Mouse (Mus musculus) embryonic facial prominence, embryonic 11.5 days (tissue): ENCODE results near the gene Naa35. TPM values are rescaled to one million over a fixed set of nuclear protein-coding genes. Genes with fewer than 3 reads are reported as not detected.

ENCODE experiments used
- ATAC-seq: fragments of 200-750 bp; cut with Nextera tagmentation; replicated peaks from 2 replicates; pipeline ENCODE4 v1.8.0; 2017; ENCODE audit warnings: low read depth; ENCODE audit not compliant: insufficient number of reproducible peaks, low FRiP score, low TSS enrichment
- DNase-seq: peaks from one replicate; pipeline ENCODE4 v3.0.0-alpha.2; 2015; ENCODE audit warnings: low spot score
- H3K27ac ChIP-seq: fragments of 300-500 bp; sonication (generic); replicated peaks from 2 replicates; pipeline ENCODE4 v1.5.1; 2014; ENCODE audit warnings: mild to moderate bottlenecking, low read depth, low read length, control low read depth
- H3K27me3 ChIP-seq: fragments of 300-500 bp; sonication (generic); 2 replicates; pipeline ENCODE4 v1.6.1; 2014; ENCODE audit warnings: mild to moderate bottlenecking, low read length, moderate library complexity, mixed read lengths; ENCODE audit not compliant: control insufficient read depth, insufficient read depth
- H3K36me3 ChIP-seq: fragments of 300-500 bp; sonication (generic); replicated peaks from 2 replicates; pipeline ENCODE4 v1.6.1; 2014; ENCODE audit warnings: low read depth, mild to moderate bottlenecking, low read length, moderate library complexity, mixed read lengths; ENCODE audit not compliant: control insufficient read depth, insufficient read depth
- H3K4me1 ChIP-seq: fragments of 300-500 bp; sonication (generic); 2 replicates; pipeline ENCODE4 v1.6.1; 2014; ENCODE audit warnings: low read length, mixed read lengths; ENCODE audit not compliant: control insufficient read depth, insufficient read depth
- H3K4me2 ChIP-seq: fragments of 300-500 bp; sonication (generic); 2 replicates; pipeline ENCODE4 v1.6.1; 2014; ENCODE audit warnings: low read depth, mild to moderate bottlenecking, control low read depth, low read length, moderate library complexity
- H3K4me3 ChIP-seq: fragments of 300-500 bp; sonication (generic); 2 replicates; pipeline ENCODE4 v1.5.1; 2014; ENCODE audit warnings: low read depth, low read length, control low read depth
- H3K9ac ChIP-seq: fragments of 300-500 bp; sonication (generic); replicated peaks from 2 replicates; pipeline ENCODE4 v1.6.1; 2014; ENCODE audit warnings: mild to moderate bottlenecking, control low read depth, low read length
- H3K9me3 ChIP-seq: fragments of 300-500 bp; sonication (generic); replicated peaks from 2 replicates; pipeline ENCODE4 v1.6.1; 2016; ENCODE audit warnings: mild to moderate bottlenecking, low read length, inconsistent platforms, mixed read lengths; ENCODE audit not compliant: control insufficient read depth
- WGBS: fragments of 180-500 bp; shearing (Covaris S2); extraction: QIAGEN DNeasy Blood & Tissue Kit; methylation state at CpG from one replicate; pipeline ENCODE4 v1.1.7; 2014; 5-methylcytosine and 5-hydroxymethylcytosine counted together
- polyA plus RNA-seq: library from polyadenylated mRNA; unstranded; fragments of >200 nt; fragmentation: Nextera tagmentation; extraction: Ambion mirVana; gene quantifications from 2 replicates; pipeline ENCODE4 v1.2.1, GENCODE M21; 2014

The Naa35 gene
- polyA plus RNA-seq, 1 experiment from 2014 or later: 104 TPM

DNA sequence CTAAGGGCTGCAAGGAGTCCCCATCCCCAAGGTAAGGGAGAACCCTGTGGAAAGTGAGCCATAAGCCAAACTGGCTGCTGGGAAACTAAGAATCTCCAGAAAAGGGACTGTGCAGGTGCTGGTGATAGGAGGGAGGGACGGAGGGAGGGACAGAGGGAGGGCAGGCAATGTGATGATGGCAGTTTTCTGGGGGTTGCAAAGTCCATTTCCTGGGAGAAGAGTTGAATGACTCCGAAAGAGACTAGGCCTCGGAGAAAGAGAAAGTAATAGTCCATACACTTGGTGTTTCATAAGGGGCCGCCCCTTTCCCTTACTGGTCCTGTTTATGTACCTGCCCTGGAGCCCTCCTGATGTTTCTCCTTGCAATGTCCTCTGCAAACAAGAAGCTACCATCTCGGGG, 69.4 kb downstream of the Naa35 start:
- no peaks in the 10 kb centered on the region for H3K9me3 ChIP-seq
- H3K4me1 ChIP-seq: peaks cover 3% of the 10 kb centered on the region; the same call in 1 of the 2 replicates
- no peak overlapping the region for H3K4me3 ChIP-seq
- WGBS: 94% methylated on average over 5 of the region's 5 CpGs
- no peaks in the 10 kb centered on the region for H3K27me3 ChIP-seq
- ATAC-seq (no peak), DNase-seq (no peak)
- H3K27ac ChIP-seq: no peak overlapping the region
- no peak overlapping the region for H3K4me2 ChIP-seq
- H3K36me3 ChIP-seq: peaks cover 8% of the 10 kb centered on the region
- no peak overlapping the region for H3K9ac ChIP-seq

DNA sequence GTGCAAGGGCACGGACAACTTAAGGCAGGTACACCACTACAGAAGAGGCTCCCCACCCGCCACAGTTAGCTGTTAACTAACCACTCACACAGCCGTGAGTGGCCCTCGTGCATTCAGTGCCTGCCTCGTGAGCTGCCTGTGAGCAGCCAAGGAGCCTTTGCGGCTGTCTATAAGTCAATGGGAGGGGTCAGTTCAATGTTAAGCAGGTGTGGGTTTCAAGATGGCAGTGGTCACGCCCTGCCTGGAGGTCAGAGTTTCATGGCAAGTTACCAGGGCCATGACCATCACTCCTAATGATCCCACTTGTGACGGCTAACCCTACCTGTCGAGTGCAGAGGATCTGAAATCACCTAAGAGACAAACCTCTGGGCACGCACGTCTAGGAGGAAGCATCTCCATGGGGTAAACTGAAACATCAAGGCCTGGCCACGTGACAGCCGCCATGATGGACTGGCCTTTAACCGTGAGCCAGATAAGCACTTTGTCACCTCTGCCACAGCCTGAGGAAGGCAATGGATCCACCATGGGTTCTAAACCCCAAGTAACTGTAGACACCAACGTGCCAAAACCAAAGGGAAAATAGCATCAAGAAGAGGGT, 70.8 kb downstream of the Naa35 start:
- no peaks in the 10 kb centered on the region for H3K9me3 ChIP-seq
- 92% methylated on average over 15 of the region's 15 CpGs for WGBS
- H3K36me3 ChIP-seq: peaks cover 8% of the 10 kb centered on the region
- H3K4me2 ChIP-seq: no peak overlapping the region
- no peak for ATAC-seq
- H3K9ac ChIP-seq: no peak overlapping the region
- no peak overlapping the region for H3K27ac ChIP-seq
- DNase-seq: no peak
- no peaks in the 10 kb centered on the region for H3K27me3 ChIP-seq
- peaks cover 3% of the 10 kb centered on the region; the same call in 1 of the 2 replicates for H3K4me1 ChIP-seq
- no peak overlapping the region for H3K4me3 ChIP-seq

- H3K4me3 ChIP-seq: no peak overlapping the region
- peaks cover 8% of the 10 kb centered on the region for H3K36me3 ChIP-seq
- DNase-seq (no peak), ATAC-seq (no peak)
- no peak overlapping the region for H3K9ac ChIP-seq
- peaks cover 3% of the 10 kb centered on the region; the same call in 1 of the 2 replicates for H3K4me1 ChIP-seq
- H3K27ac ChIP-seq: 0 out of 2 replicates have a peak overlapping the region, but pooled peaks have one; percentile 16
- H3K4me2 ChIP-seq: no peak overlapping the region
- no peaks in the 10 kb centered on the region for H3K27me3 ChIP-seq
- WGBS: 73% methylated on average over 10 of the region's 10 CpGs
- no peaks in the 10 kb centered on the region for H3K9me3 ChIP-seq
Observed at GRCm38 (mm10) chr13:59656316-59656832, 71.3 kb downstream of the Naa35 start.

- Histone ChIP-seq H3K4me2 (no peak overlapping the region), H3K9me3 (no peaks in the 10 kb centered on the region), H3K4me3 (no peak overlapping the region), H3K36me3 (peaks cover 8% of the 10 kb centered on the region), H3K27me3 (no peaks in the 10 kb centered on the region), H3K9ac (no peak overlapping the region), H3K4me1 (peaks cover 3% of the 10 kb centered on the region; the same call in 1 of the 2 replicates), H3K27ac (0 out of 2 replicates have a peak overlapping the region, but pooled peaks have one; percentile 16)
- ATAC-seq (no peak), DNase-seq (no peak)
- 60% methylated on average over 4 of the region's 4 CpGs for WGBS
Observed at GRCm38 (mm10) chr13:59656975-59657388, 71.9 kb downstream of the Naa35 start.

DNA sequence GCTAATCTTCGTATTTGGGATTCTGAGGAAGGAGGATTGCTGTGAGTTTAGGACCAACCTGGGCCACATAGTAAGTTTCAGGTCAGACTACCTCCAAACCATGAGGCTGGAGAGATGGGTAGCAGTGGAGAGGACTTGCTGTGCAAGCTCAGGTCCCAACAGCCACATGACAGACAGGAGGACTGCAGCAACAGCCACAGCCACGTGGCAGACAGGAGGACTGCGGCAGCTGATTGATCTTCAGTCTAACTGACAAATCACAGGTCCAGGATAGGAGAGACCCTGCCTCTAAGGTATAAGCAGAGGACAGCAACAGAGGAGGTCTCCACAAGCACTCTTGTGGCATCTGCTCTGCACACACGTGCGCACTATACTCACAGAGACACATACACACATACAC, 72.7 kb downstream of the Naa35 start:
- peaks cover 10% of the 10 kb centered on the region for H3K36me3 ChIP-seq
- H3K27me3 ChIP-seq: no peaks in the 10 kb centered on the region
- no peak overlapping the region for H3K4me3 ChIP-seq
- no peak for DNase-seq
- H3K4me1 ChIP-seq: peaks cover 3% of the 10 kb centered on the region; the same call in 1 of the 2 replicates
- H3K27ac ChIP-seq: no peak overlapping the region; the same call in 1 of the 2 replicates
- H3K4me2 ChIP-seq: no peak overlapping the region
- WGBS: 86% methylated on average over 5 of the region's 5 CpGs
- no peak for ATAC-seq
- H3K9me3 ChIP-seq: no peaks in the 10 kb centered on the region
- H3K9ac ChIP-seq: no peak overlapping the region

GRCm38 (mm10) chr13:59660371-59660770, 75.3 kb downstream of the Naa35 start:
- Histone ChIP-seq H3K4me2 (no peak overlapping the region), H3K9ac (no peak overlapping the region), H3K27me3 (no peaks in the 10 kb centered on the region), H3K9me3 (no peaks in the 10 kb centered on the region), H3K4me1 (no peaks in the 10 kb centered on the region), H3K4me3 (no peak overlapping the region), H3K27ac (no peak overlapping the region), H3K36me3 (peaks cover 6% of the 10 kb centered on the region)
- DNase-seq (no peak), ATAC-seq (no peak)
- WGBS: 92% methylated on average over 3 of the region's 3 CpGs

DNA sequence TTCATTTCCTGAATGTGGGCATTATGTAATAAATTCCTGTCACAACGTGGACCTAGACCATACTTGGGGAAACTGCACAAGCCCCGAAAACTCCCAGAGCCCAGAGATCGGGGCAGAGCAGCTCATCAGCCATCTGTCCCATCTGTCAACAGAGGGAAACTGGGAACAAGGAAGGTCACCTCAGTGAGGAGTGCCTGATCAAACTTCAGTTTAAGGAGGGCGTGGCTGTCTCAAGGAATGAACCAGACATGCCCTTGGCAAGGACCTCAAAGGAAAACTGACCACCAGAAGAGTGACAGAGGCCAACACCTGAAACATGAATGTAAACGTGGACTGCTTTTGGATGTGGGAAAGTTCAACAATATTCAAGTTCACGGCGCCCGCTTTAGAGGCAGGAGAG, 76.3 kb downstream of the Naa35 start:
- Histone ChIP-seq H3K4me3 (no peak overlapping the region), H3K4me2 (no peak overlapping the region), H3K36me3 (peaks cover 6% of the 10 kb centered on the region), H3K27ac (no peak overlapping the region), H3K27me3 (no peaks in the 10 kb centered on the region), H3K9ac (no peak overlapping the region), H3K4me1 (no peaks in the 10 kb centered on the region), H3K9me3 (no peaks in the 10 kb centered on the region)
- WGBS: 89% methylated on average over 8 of the region's 8 CpGs
- no peak for DNase-seq
- ATAC-seq: no peak

DNA sequence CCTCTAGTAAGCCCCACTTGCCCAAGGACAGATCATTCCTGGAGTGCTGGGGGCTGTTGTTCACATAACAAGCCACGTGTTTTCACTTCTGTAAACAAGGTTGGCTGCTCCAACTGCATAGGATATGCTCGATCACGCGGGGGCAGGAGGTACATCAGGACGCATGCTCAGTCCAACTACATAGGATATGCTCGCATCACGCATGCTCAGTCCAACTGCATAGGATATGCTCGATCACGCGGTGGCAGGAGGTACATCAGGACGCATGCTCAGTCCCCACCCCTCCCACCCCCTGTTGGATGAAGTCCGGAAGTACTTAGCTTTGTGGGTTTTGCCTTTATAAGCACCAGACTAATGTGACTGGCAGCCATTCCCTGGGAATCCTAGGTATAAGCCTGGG, 76.9 kb downstream of the Naa35 start:
- H3K9ac ChIP-seq: no peak overlapping the region
- no peak overlapping the region for H3K27ac ChIP-seq
- peaks cover 6% of the 10 kb centered on the region for H3K36me3 ChIP-seq
- ATAC-seq (no peak), DNase-seq (no peak)
- H3K27me3 ChIP-seq: no peaks in the 10 kb centered on the region
- no peaks in the 10 kb centered on the region for H3K4me1 ChIP-seq
- H3K4me2 ChIP-seq: no peak overlapping the region
- no peak overlapping the region for H3K4me3 ChIP-seq
- WGBS: 94% methylated on average over 12 of the region's 12 CpGs
- no peaks in the 10 kb centered on the region for H3K9me3 ChIP-seq
